Mouse (Mus musculus) limb, embryonic 13.5 days (tissue): Measurements from ENCODE around the gene Chrna3. TPM values are rescaled to one million over a fixed set of nuclear protein-coding genes. Genes with fewer than 3 reads are reported as not detected.

Source experiments
- ATAC-seq: fragments of 200-750 bp; cut with Nextera tagmentation; 2 replicates; pipeline ENCODE4 v1.8.0; 2017; ENCODE audit warnings: low read depth, moderate number of reproducible peaks, moderate TSS enrichment; ENCODE audit not compliant: low FRiP score
- H3K27ac ChIP-seq: fragments of 300-500 bp; sonication (generic); 2 replicates; pipeline ENCODE4 v1.5.1; 2015; ENCODE audit warnings: inconsistent platforms, mild to moderate bottlenecking, moderate library complexity
- H3K27me3 ChIP-seq: fragments of 300-500 bp; sonication (generic); 2 replicates; pipeline ENCODE4 v1.6.1; 2015; ENCODE audit warnings: mild to moderate bottlenecking, inconsistent platforms
- H3K36me3 ChIP-seq: fragments of 300-500 bp; sonication (generic); 2 replicates; pipeline ENCODE4 v1.6.1; 2015; ENCODE audit warnings: inconsistent platforms, mild to moderate bottlenecking, moderate library complexity
- H3K4me1 ChIP-seq: fragments of 300-500 bp; sonication (generic); 2 replicates; pipeline ENCODE4 v1.6.1; 2015; ENCODE audit warnings: inconsistent platforms
- H3K4me2 ChIP-seq: fragments of 300-500 bp; sonication (generic); replicated peaks from 2 replicates; pipeline ENCODE4 v1.6.1; 2015; ENCODE audit warnings: inconsistent platforms, mild to moderate bottlenecking, moderate library complexity
- H3K4me3 ChIP-seq: fragments of 300-500 bp; sonication (generic); 2 replicates; pipeline ENCODE4 v1.5.1; 2015; ENCODE audit warnings: moderate library complexity, mild to moderate bottlenecking, inconsistent platforms
- H3K9ac ChIP-seq: fragments of 300-500 bp; sonication (generic); 2 replicates; pipeline ENCODE4 v1.6.1; 2015; ENCODE audit warnings: mild to moderate bottlenecking, inconsistent platforms
- H3K9me3 ChIP-seq: fragments of 300-500 bp; sonication (generic); 2 replicates; pipeline ENCODE4 v1.6.1; 2016; ENCODE audit warnings: inconsistent platforms
- WGBS: fragments of 180-500 bp; shearing (Covaris S2); methylation state at CpG from one replicate; pipeline ENCODE4 v1.1.7; 2015; 5-methylcytosine and 5-hydroxymethylcytosine counted together
- polyA plus RNA-seq: library from polyadenylated mRNA; unstranded; fragments of >200 nt; fragmentation: Nextera tagmentation; extraction: Ambion mirVana; gene quantifications from 2 replicates; pipeline ENCODE4 v1.2.1, GENCODE M21; 2015

Gene Chrna3
- 0.05 and 0.06 TPM in 2 replicates for polyA plus RNA-seq

- under 1% methylated on average over 39 of the region's 39 CpGs for WGBS
- peak within 1 kb of the TSS; percentile 67 for H3K4me2 ChIP-seq
- no peaks in the 10 kb centered on the region for H3K9me3 ChIP-seq
- peaks cover 58% of the 10 kb centered on the region for H3K27me3 ChIP-seq
- H3K36me3 ChIP-seq = no peaks in the 10 kb centered on the region
- H3K4me1 ChIP-seq = peaks cover 12% of the 10 kb centered on the region
- peak within 1 kb of the TSS; percentile 38 for H3K4me3 ChIP-seq
- peak; percentile 77 for ATAC-seq
- H3K9ac ChIP-seq = peak within 1 kb of the TSS; percentile 48; the same call in 1 of the 2 replicates
- no peak within 1 kb of the TSS for H3K27ac ChIP-seq
These were observed at the start of gene Chrna3 for GRCm38 (mm10) chr9:55026275-55026663. Gene Chrna3 (minus strand): TSS chr9:55026562.

GRCm38 (mm10) chr9:55067965-55068265 lies 41.6 kb upstream of the Chrna3 start:
- H3K27ac ChIP-seq = no peak overlapping the region
- no peaks in the 10 kb centered on the region for H3K36me3 ChIP-seq
- H3K4me2 ChIP-seq = no peak overlapping the region
- H3K4me1 ChIP-seq = peaks cover 12% of the 10 kb centered on the region; the same call in 1 of the 2 replicates
- no peak overlapping the region; the same call in 1 of the 2 replicates for H3K9ac ChIP-seq
- H3K4me3 ChIP-seq = no peak overlapping the region
- ATAC-seq = no peak
- 26% methylated on average over 5 of the region's 5 CpGs for WGBS
- no peaks in the 10 kb centered on the region for H3K27me3 ChIP-seq
- H3K9me3 ChIP-seq = no peaks in the 10 kb centered on the region

- Histone ChIP-seq H3K27ac (no peak overlapping the region), H3K4me2 (no peak overlapping the region), H3K9me3 (no peaks in the 10 kb centered on the region), H3K4me3 (no peak overlapping the region), H3K4me1 (peaks cover 12% of the 10 kb centered on the region; the same call in 1 of the 2 replicates), H3K27me3 (no peaks in the 10 kb centered on the region), H3K9ac (peak overlapping the region; percentile 19; the same call in 1 of the 2 replicates), H3K36me3 (no peaks in the 10 kb centered on the region)
- WGBS = 22% methylated on average over 8 of the region's 8 CpGs
- ATAC-seq = no peak
These were observed 41.0 kb upstream of the Chrna3 start for GRCm38 (mm10) chr9:55067260-55067964.

GRCm38 (mm10) chr9:55065241-55065640 lies 38.9 kb upstream of the Chrna3 start:
- 88% methylated on average over 9 of the region's 9 CpGs for WGBS
- Histone ChIP-seq H3K4me2 (no peak overlapping the region), H3K27ac (no peak overlapping the region), H3K36me3 (no peaks in the 10 kb centered on the region), H3K4me3 (no peak overlapping the region), H3K27me3 (no peaks in the 10 kb centered on the region), H3K4me1 (peaks cover 12% of the 10 kb centered on the region; the same call in 1 of the 2 replicates), H3K9ac (no peak overlapping the region), H3K9me3 (no peaks in the 10 kb centered on the region)
- ATAC-seq = no peak

GRCm38 (mm10) chr9:55058067-55058466 lies 31.7 kb upstream of the Chrna3 start:
- H3K4me1 ChIP-seq = no peaks in the 10 kb centered on the region
- 86% methylated on average over 4 of the region's 4 CpGs for WGBS
- no peak overlapping the region for H3K4me2 ChIP-seq
- H3K9ac ChIP-seq = no peak overlapping the region
- no peaks in the 10 kb centered on the region for H3K27me3 ChIP-seq
- no peak overlapping the region for H3K27ac ChIP-seq
- H3K36me3 ChIP-seq = no peaks in the 10 kb centered on the region
- no peaks in the 10 kb centered on the region for H3K9me3 ChIP-seq
- ATAC-seq = no peak
- no peak overlapping the region for H3K4me3 ChIP-seq

GRCm38 (mm10) chr9:55055386-55055930 lies 29.1 kb upstream of the Chrna3 start:
- Histone ChIP-seq H3K27me3 (no peaks in the 10 kb centered on the region), H3K27ac (no peak overlapping the region), H3K4me3 (no peak overlapping the region), H3K4me1 (no peaks in the 10 kb centered on the region), H3K9ac (no peak overlapping the region), H3K9me3 (0 out of 2 replicates have a peak, but pooled peaks cover 1% of the 10 kb centered on the region), H3K36me3 (no peaks in the 10 kb centered on the region), H3K4me2 (no peak overlapping the region)
- WGBS = 76% methylated on average over 2 of the region's 2 CpGs
- no peak for ATAC-seq

- H3K4me2 ChIP-seq = peak within 1 kb of the TSS; percentile 89
- ATAC-seq = peak; percentile 61
- no peaks in the 10 kb centered on the region for H3K36me3 ChIP-seq
- peaks cover 7% of the 10 kb centered on the region for H3K9me3 ChIP-seq
- 0 out of 2 replicates have a peak, but pooled peaks cover 3% of the 10 kb centered on the region for H3K27me3 ChIP-seq
- peak within 1 kb of the TSS; percentile 58 for H3K4me3 ChIP-seq
- H3K9ac ChIP-seq = peak within 1 kb of the TSS; percentile 61
- H3K4me1 ChIP-seq = peaks cover 12% of the 10 kb centered on the region; the same call in 1 of the 2 replicates
- no peak within 1 kb of the TSS for H3K27ac ChIP-seq
- under 1% methylated on average over 23 of the region's 23 CpGs for WGBS
These were observed 22.0 kb upstream of the Chrna3 start, which contains the start of gene Chrnb4 for GRCm38 (mm10) chr9:55048211-55048880. Gene Chrnb4 (minus strand): TSS chr9:55048779.

- WGBS = under 1% methylated on average over 3 of the region's 3 CpGs
- no peak for ATAC-seq
- H3K9ac ChIP-seq = no peak overlapping the region
These were observed 20.4 kb upstream of the Chrna3 start for GRCm38 (mm10) chr9:55046764-55047163.

GRCm38 (mm10) chr9:55045001-55045400 lies 18.6 kb upstream of the Chrna3 start:
- Histone ChIP-seq H3K9ac (no peak overlapping the region), H3K4me3 (no peak overlapping the region), H3K4me1 (peaks cover 12% of the 10 kb centered on the region; the same call in 1 of the 2 replicates), H3K4me2 (no peak overlapping the region), H3K27ac (no peak overlapping the region), H3K27me3 (0 out of 2 replicates have a peak, but pooled peaks cover 3% of the 10 kb centered on the region), H3K36me3 (no peaks in the 10 kb centered on the region), H3K9me3 (peaks cover 3% of the 10 kb centered on the region)
- ATAC-seq = no peak
- WGBS = 74% methylated on average over 2 of the region's 2 CpGs

More at GRCm38 (mm10) chr9:55046764-55047163, 20.4 kb upstream of the Chrna3 start:
- Histone ChIP-seq H3K27me3 (0 out of 2 replicates have a peak, but pooled peaks cover 3% of the 10 kb centered on the region), H3K4me1 (peaks cover 12% of the 10 kb centered on the region; the same call in 1 of the 2 replicates), H3K9me3 (peaks cover 7% of the 10 kb centered on the region), H3K4me2 (no peak overlapping the region), H3K4me3 (no peak overlapping the region), H3K27ac (no peak overlapping the region), H3K36me3 (no peaks in the 10 kb centered on the region)

- H3K9ac ChIP-seq = no peak overlapping the region
- peaks cover 3% of the 10 kb centered on the region for H3K9me3 ChIP-seq
- H3K4me3 ChIP-seq = no peak overlapping the region
- H3K4me2 ChIP-seq = no peak overlapping the region
- 0 out of 2 replicates have a peak, but pooled peaks cover 3% of the 10 kb centered on the region for H3K27me3 ChIP-seq
- no peak for ATAC-seq
- H3K4me1 ChIP-seq = peaks cover 8% of the 10 kb centered on the region; the same call in 1 of the 2 replicates
- no peak overlapping the region for H3K27ac ChIP-seq
- WGBS = 16% methylated on average over 8 of the region's 8 CpGs
- no peaks in the 10 kb centered on the region for H3K36me3 ChIP-seq
These were observed 17.3 kb upstream of the Chrna3 start for GRCm38 (mm10) chr9:55043688-55044087.

- H3K27ac ChIP-seq = no peak overlapping the region
- WGBS = 48% methylated on average over 2 of the region's 2 CpGs
- no peaks in the 10 kb centered on the region for H3K4me1 ChIP-seq
- no peak overlapping the region for H3K4me2 ChIP-seq
- no peaks in the 10 kb centered on the region for H3K36me3 ChIP-seq
- 0 out of 2 replicates have a peak, but pooled peaks cover 3% of the 10 kb centered on the region for H3K27me3 ChIP-seq
- H3K4me3 ChIP-seq = no peak overlapping the region
- no peak for ATAC-seq
- no peak overlapping the region for H3K9ac ChIP-seq
- H3K9me3 ChIP-seq = peaks cover 3% of the 10 kb centered on the region
These were observed 15.0 kb upstream of the Chrna3 start for GRCm38 (mm10) chr9:55041389-55041788.

GRCm38 (mm10) chr9:55039983-55040382 lies 13.6 kb upstream of the Chrna3 start:
- 76% methylated on average over 5 of the region's 5 CpGs for WGBS
- Histone ChIP-seq H3K4me3 (no peak overlapping the region), H3K4me2 (no peak overlapping the region), H3K9me3 (peaks cover 3% of the 10 kb centered on the region), H3K4me1 (no peaks in the 10 kb centered on the region), H3K36me3 (no peaks in the 10 kb centered on the region), H3K27me3 (0 out of 2 replicates have a peak, but pooled peaks cover under 1% of the 10 kb centered on the region), H3K9ac (no peak overlapping the region), H3K27ac (no peak overlapping the region)
- no peak for ATAC-seq
